ENCODE assay signal across 27 mouse cellular contexts in the genomic region with DNA sequence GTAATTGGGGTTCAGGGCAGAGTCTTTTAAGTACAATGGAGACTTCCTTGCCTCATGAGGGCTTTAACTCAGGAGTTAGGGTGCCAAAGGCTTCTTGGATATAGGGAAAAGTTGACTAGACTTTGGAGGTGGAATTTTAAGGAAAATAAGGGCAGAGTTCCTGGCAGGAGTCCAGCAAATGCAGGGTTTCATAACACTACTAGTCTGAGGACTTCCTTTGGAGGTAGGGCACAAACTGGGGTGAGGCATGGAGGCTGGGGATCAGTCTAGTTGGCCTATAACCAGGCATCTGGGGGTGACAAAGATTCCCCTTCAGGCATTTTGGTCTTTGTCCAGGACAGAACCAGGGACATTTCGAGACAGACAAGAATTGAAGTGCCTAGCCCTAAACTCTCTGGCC.
DNase-seq lines count a peak whose midpoint lies in the region; ATAC-seq and TF ChIP-seq lines count a peak whose summit lies in the region.
"Had no signal": no experiment of that assay in that cellular context is flagged by ENCODE, and none has a peak within 500 bp of the region (broad histone marks: within the 10 kb centered on the region; RNA-seq: fewer than 3 reads in every experiment).

No protein-coding gene starts in this region.

- H3K4me2 ChIP-seq in kidney, embryonic 15.5 days: no peak overlapping the region
- H3K4me2 ChIP-seq in liver, postnatal 0 days (ENCODE audit: low read depth, low read length): no peak overlapping the region
- H3K4me2 ChIP-seq in liver, embryonic 12.5 days: no peak overlapping the region
- H3K4me2 ChIP-seq: forebrain, embryonic 15.5 days; heart, embryonic 11.5 days; hindbrain, embryonic 13.5 days; liver, embryonic 13.5 days; midbrain, embryonic 12.5 days; neural tube, embryonic 13.5 days had no signal

- H3K27me3 ChIP-seq in kidney, embryonic 15.5 days: no peaks in the 10 kb centered on the region
- H3K27me3 ChIP-seq in liver, postnatal 0 days (ENCODE audit: insufficient read depth, low read length): no peaks in the 10 kb centered on the region
- no peaks in the 10 kb centered on the region for H3K27me3 ChIP-seq in liver, embryonic 12.5 days (replicated peaks)
- H3K27me3 ChIP-seq in midbrain, embryonic 10.5 days (ENCODE audit: low read depth, poor library complexity, severe bottlenecking): no peaks in the 10 kb centered on the region
- H3K27me3 ChIP-seq: forebrain, embryonic 15.5 days; hindbrain, embryonic 13.5 days; liver, embryonic 13.5 days; midbrain, embryonic 12.5 days; neural tube, embryonic 13.5 days had no signal

- DNase-seq in adrenal gland, postnatal 25 days: peak; percentile 4
- no peak for DNase-seq in adrenal gland, adult 18-20 months (ENCODE audit: low spot score in 2 of 2)
- DNase-seq in kidney, postnatal 10 days: peak; percentile 15
- DNase-seq in liver, postnatal 0 days: peak; percentile 26
- DNase-seq in midbrain, embryonic 10.5 days (ENCODE audit: low spot score): no peak
- DNase-seq: cerebellum, adult 8-10 months; cerebellum, postnatal 36 days; gastrocnemius, postnatal 25 days; heart, adult 18-20 months; heart, postnatal 4 days; layer of hippocampus, adult 9-11 months; liver, embryonic 13.5 days; lung, adult 2 months; right cerebral cortex, postnatal 4 days; thymus, adult 2 months; thymus, postnatal 4 days had no signal

- TF ChIP-seq CTCF in liver, postnatal 0 days (IDR thresholded peaks at IDR 0.05; ENCODE audit: low read depth): no peak
- TF ChIP-seq CTCF in embryonic fibroblast, embryonic 13.5 days (IDR thresholded peaks at IDR 0.05; ENCODE audit: borderline replicate concordance, insufficient read depth, low read length): no peak

- TF ChIP-seq EP300 in liver, postnatal 0 days (IDR thresholded peaks at IDR 0.05; ENCODE audit: low read depth): no peak

- no peaks in the 10 kb centered on the region for H3K9me3 ChIP-seq in kidney, embryonic 15.5 days (replicated peaks)
- H3K9me3 ChIP-seq in liver, postnatal 0 days (ENCODE audit: low read length): no peaks in the 10 kb centered on the region
- no peaks in the 10 kb centered on the region for H3K9me3 ChIP-seq in liver, embryonic 12.5 days (replicated peaks)
- no peaks in the 10 kb centered on the region for H3K9me3 ChIP-seq in midbrain, embryonic 10.5 days (replicated peaks)
- H3K9me3 ChIP-seq: forebrain, embryonic 10.5 days; forebrain, embryonic 15.5 days; hindbrain, embryonic 13.5 days; liver, embryonic 13.5 days; midbrain, embryonic 12.5 days; neural tube, embryonic 13.5 days had no signal

- no peak for TF ChIP-seq POLR2A in embryonic fibroblast, embryonic 13.5 days (IDR thresholded peaks at IDR 0.05; ENCODE audit: low read depth, low read length)

- H3K4me3 ChIP-seq in kidney, embryonic 15.5 days (replicated peaks): no peak overlapping the region
- no peak overlapping the region for H3K4me3 ChIP-seq in liver, postnatal 0 days (ENCODE audit: low read depth, low read length)
- H3K4me3 ChIP-seq in liver, embryonic 12.5 days: no peak overlapping the region
- H3K4me3 ChIP-seq in embryonic fibroblast, embryonic 13.5 days (ENCODE audit: insufficient read depth, low read length): no peak overlapping the region
- H3K4me3 ChIP-seq in midbrain, embryonic 10.5 days: no peak overlapping the region
- H3K4me3 ChIP-seq: forebrain, embryonic 10.5 days; forebrain, embryonic 15.5 days; hindbrain, embryonic 13.5 days; liver, embryonic 13.5 days; midbrain, embryonic 12.5 days; neural tube, embryonic 13.5 days had no signal

- H3K9ac ChIP-seq in kidney, embryonic 15.5 days: no peak overlapping the region
- no peak overlapping the region for H3K9ac ChIP-seq in liver, postnatal 0 days (replicated peaks)
- no peak overlapping the region for H3K9ac ChIP-seq in liver, embryonic 12.5 days
- H3K9ac ChIP-seq: forebrain, embryonic 15.5 days; hindbrain, embryonic 13.5 days; liver, embryonic 13.5 days; midbrain, embryonic 12.5 days; neural tube, embryonic 13.5 days had no signal

- WGBS in kidney, embryonic 15.5 days: 91% methylated on average over 1 of the region's 1 CpGs
- 68% methylated on average over 1 of the region's 1 CpGs for WGBS in liver, postnatal 0 days (ENCODE audit: insufficient replicate concordance)
- WGBS in liver, embryonic 12.5 days (ENCODE audit: insufficient replicate concordance): 52% methylated on average over 1 of the region's 1 CpGs
- 95% methylated on average over 1 of the region's 1 CpGs for WGBS in midbrain, embryonic 10.5 days

- no peaks in the 10 kb centered on the region for H3K4me1 ChIP-seq in kidney, embryonic 15.5 days
- H3K4me1 ChIP-seq in liver, postnatal 0 days (ENCODE audit: insufficient read depth): no peaks in the 10 kb centered on the region
- no peaks in the 10 kb centered on the region for H3K4me1 ChIP-seq in liver, embryonic 12.5 days
- H3K4me1 ChIP-seq in embryonic fibroblast, embryonic 13.5 days (ENCODE audit: control insufficient read depth, insufficient read depth, low read length): no peaks in the 10 kb centered on the region; the same call in 1 of the 2 replicates
- no peaks in the 10 kb centered on the region for H3K4me1 ChIP-seq in midbrain, embryonic 10.5 days
- H3K4me1 ChIP-seq: forebrain, embryonic 10.5 days; forebrain, embryonic 15.5 days; hindbrain, embryonic 13.5 days; liver, embryonic 13.5 days; midbrain, embryonic 12.5 days; neural tube, embryonic 13.5 days had no signal

- H3K36me3 ChIP-seq in kidney, embryonic 15.5 days: no peaks in the 10 kb centered on the region
- no peaks in the 10 kb centered on the region for H3K36me3 ChIP-seq in liver, postnatal 0 days (replicated peaks; ENCODE audit: insufficient read depth, low read length)
- H3K36me3 ChIP-seq in liver, embryonic 12.5 days: no peaks in the 10 kb centered on the region
- no peaks in the 10 kb centered on the region for H3K36me3 ChIP-seq in midbrain, embryonic 10.5 days
- H3K36me3 ChIP-seq: forebrain, embryonic 10.5 days; forebrain, embryonic 15.5 days; hindbrain, embryonic 13.5 days; liver, embryonic 13.5 days; midbrain, embryonic 12.5 days; neural tube, embryonic 13.5 days had no signal

- H3K27ac ChIP-seq in kidney, embryonic 15.5 days: no peak overlapping the region
- H3K27ac ChIP-seq in liver, postnatal 0 days (ENCODE audit: low read depth): no peak overlapping the region
- no peak overlapping the region for H3K27ac ChIP-seq in liver, embryonic 12.5 days
- H3K27ac ChIP-seq in embryonic fibroblast, embryonic 13.5 days (ENCODE audit: insufficient read depth, low read length): peak overlapping the region; percentile 40; the same call in 1 of the 2 replicates
- H3K27ac ChIP-seq in midbrain, embryonic 10.5 days (replicated peaks): no peak overlapping the region
- H3K27ac ChIP-seq: forebrain, embryonic 10.5 days; forebrain, embryonic 15.5 days; hindbrain, embryonic 13.5 days; liver, embryonic 13.5 days; midbrain, embryonic 12.5 days; neural tube, embryonic 13.5 days had no signal

- no peak for ATAC-seq in kidney, embryonic 15.5 days (replicated peaks; ENCODE audit: low FRiP score)
- ATAC-seq in liver, postnatal 0 days: no peak
- ATAC-seq in liver, embryonic 12.5 days: no peak
- ATAC-seq: CD4-positive, CD25-positive, alpha-beta regulatory T cell, adult 4 months; forebrain, embryonic 15.5 days; intestine, embryonic 16.5 days had no signal

Comparison
In these comparisons a context has a peak if more than half of its experiments do, and no peak if none do; other contexts are left out.
1. DNase-seq: peak in adrenal gland, postnatal 25 days (single experiment), kidney, postnatal 10 days (single experiment) and liver, postnatal 0 days (single experiment); none in adrenal gland, adult 18-20 months (0 of 2) and midbrain, embryonic 10.5 days (single experiment).